Mouse (Mus musculus): ENCODE data around the gene Rab5if.

GRCm38 (mm10) chr2:156915559-156915958, 52.6 kb downstream of the Rab5if start:
- TF ChIP-seq POLR2A (IDR thresholded peaks at IDR 0.05; ENCODE audit: insufficient read length, low read depth) (no peak), TCF3 (IDR thresholded peaks at IDR 0.05; ENCODE audit: insufficient read length, low read depth) (no peak), SRF (IDR thresholded peaks at IDR 0.05; ENCODE audit: control insufficient read depth, insufficient read length, low read depth) (no peak), MYOG (IDR thresholded peaks at IDR 0.05; ENCODE audit: control insufficient read depth in 1 of 3, insufficient read depth in 1 of 3, insufficient read length in 2 of 3, low read depth in 2 of 3) (no peak), MAX (IDR thresholded peaks at IDR 0.05; ENCODE audit: low read depth) (no peak), USF1 (IDR thresholded peaks at IDR 0.05; ENCODE audit: low read depth) (no peak), CEBPB (IDR thresholded peaks at IDR 0.05; ENCODE audit: insufficient read depth, poor library complexity, severe bottlenecking) (no peak), POLR2AphosphoS2 (IDR thresholded peaks at IDR 0.05; ENCODE audit: insufficient read length, low read depth) (no peak)

All from myocyte (in vitro differentiated cells).